Mouse (Mus musculus): ENCODE measurements at regions not wholly inside any gene's neighbourhood (a gene's known extent, or its start where the extent isn't known, plus 50 kb on each side); places are given as distances from the start of the nearest gene placed in this dataset.

- no peak for DNase-seq (ENCODE audit: low spot score in 2 of 2)
These were observed 67.7 kb upstream of the Bcl6 start for GRCm38 (mm10) chr16:24056123-24056884.

GRCm38 (mm10) chr16:24054293-24054692 lies 65.6 kb upstream of the Bcl6 start:
- DNase-seq (ENCODE audit: low spot score in 2 of 2), result no peak

GRCm38 (mm10) chr16:24053403-24053802 lies 64.8 kb upstream of the Bcl6 start:
- DNase-seq (ENCODE audit: low spot score in 2 of 2), result no peak

GRCm38 (mm10) chr16:24050856-24051640 lies 62.4 kb upstream of the Bcl6 start:
- DNase-seq (ENCODE audit: low spot score in 2 of 2), result no peak

- no peak for DNase-seq (ENCODE audit: low spot score in 2 of 2)
These were observed 55.1 kb upstream of the Bcl6 start for GRCm38 (mm10) chr16:24043779-24044178.

- DNase-seq (ENCODE audit: low spot score in 2 of 2), result no peak
These were observed 54.3 kb upstream of the Bcl6 start for GRCm38 (mm10) chr16:24042977-24043376.

- no peak for DNase-seq (ENCODE audit: low spot score in 2 of 2)
These were observed 53.6 kb upstream of the Bcl6 start for GRCm38 (mm10) chr16:24042216-24042615.

- DNase-seq (ENCODE audit: low spot score in 2 of 2), result no peak
These were observed 52.8 kb upstream of the Bcl6 start for GRCm38 (mm10) chr16:24041403-24041802.

GRCm38 (mm10) chr16:24039765-24040164 lies 51.1 kb upstream of the Bcl6 start:
- no peak for DNase-seq (ENCODE audit: low spot score in 2 of 2)
